Mouse (Mus musculus) granulocyte monocyte progenitor cell, adult 5-6 weeks (primary cell): ENCODE results near the gene Scd3. TPM values are rescaled to one million over a fixed set of nuclear protein-coding genes. Genes with fewer than 3 reads are reported as not detected.

Experiments
- ATAC-seq: replicated peaks from 2 replicates; pipeline ENCODE4 v1.8.0; 2016; ENCODE audit warnings: mild to moderate bottlenecking, moderate TSS enrichment, inconsistent platforms; ENCODE audit not compliant: poor library complexity, severe bottlenecking
- total RNA-seq, 2 experiments: library from RNA; stranded (forward) in 1 of 2; stranded (reverse) in 1 of 2; fragments of 200-712, 200-1000 nt in 1 of 2; fragments of >200 nt in 1 of 2; fragmentation: Nextera tagmentation in 1 of 2; gene quantifications; 2 replicates each; pipeline ENCODE4 v1.2.3; 2014 to 2017

The Scd3 gene
- total RNA-seq, 2 experiments from 2014 or later = not detected

DNA sequence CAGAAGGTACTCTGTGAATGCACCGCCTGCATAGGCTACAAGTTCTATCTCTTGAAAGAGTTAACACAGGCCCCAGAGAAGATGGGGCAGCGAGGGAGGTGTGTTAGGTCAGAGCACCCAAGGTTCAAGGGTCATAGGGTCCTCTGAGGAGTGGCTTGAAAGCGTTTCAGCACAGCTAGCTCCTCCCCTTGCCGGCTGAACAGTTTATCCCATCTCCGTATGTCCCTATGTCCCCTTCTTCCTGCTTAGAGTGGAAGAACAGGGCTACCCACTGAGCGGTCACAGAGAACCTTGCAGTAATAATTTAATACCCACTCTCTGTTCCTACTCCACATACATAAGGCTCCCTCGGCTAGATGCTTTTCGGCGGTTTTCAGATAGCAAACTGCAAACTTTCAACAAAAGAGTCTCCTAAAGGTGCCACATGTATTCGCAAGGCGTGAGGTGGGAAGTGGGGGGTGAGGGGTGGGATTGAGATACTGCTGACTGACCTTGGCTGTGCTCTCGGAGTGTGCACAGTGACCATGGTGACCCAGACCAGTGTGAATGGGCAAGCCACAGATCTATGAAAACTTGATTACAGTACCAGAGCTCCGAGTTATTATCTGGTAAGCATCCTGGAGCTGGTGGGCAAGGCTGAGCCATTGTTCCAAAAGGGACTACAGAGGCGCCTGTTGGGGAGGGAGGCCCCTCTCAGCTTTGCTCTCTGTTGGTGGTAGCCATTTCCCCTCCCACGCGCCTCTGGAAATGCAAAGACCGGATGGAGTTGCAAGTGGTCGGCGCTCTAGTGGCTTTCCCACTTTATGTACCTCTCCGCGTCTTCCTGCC, 90.1 kb downstream of the Scd3 start, which contains the start of gene Scd2:
Gene Scd2 (plus strand): TSS at position 734 of the 828 bp plus-strand sequence.
- ATAC-seq = peak; percentile 16

Other genes starting within 250 kb of the Scd3 start
- 0.28 TPM in 1 of 2 replicates, not detected in the other for gene Cpn1, start 216.7 kb upstream of the Scd3 start, total RNA-seq (2014; fragmentation: Nextera tagmentation)
- 0.47 TPM in 1 of 2 replicates, not detected in the other for gene Cpn1, start 216.7 kb upstream of the Scd3 start, total RNA-seq (2017)
- not detected in 2 replicates for gene Cyp2c23, start 174.1 kb upstream of the Scd3 start, total RNA-seq (2014; fragmentation: Nextera tagmentation)
- gene Cyp2c23, start 174.1 kb upstream of the Scd3 start, total RNA-seq (2017) = not detected in 2 replicates
- gene Erlin1, start 133.5 kb upstream of the Scd3 start, total RNA-seq (2014; fragmentation: Nextera tagmentation) = 73.4 and 78.4 TPM in 2 replicates
- gene Erlin1, start 133.5 kb upstream of the Scd3 start, total RNA-seq (2017) = 51.1 and 56.5 TPM in 2 replicates
- 45.7 and 60.9 TPM in 2 replicates for gene Chuk, start 95.8 kb upstream of the Scd3 start, total RNA-seq (2014; fragmentation: Nextera tagmentation)
- 69.8 and 71.6 TPM in 2 replicates for gene Chuk, start 95.8 kb upstream of the Scd3 start, total RNA-seq (2017)
- gene Cwf19l1, start 67.4 kb upstream of the Scd3 start, total RNA-seq (2014; fragmentation: Nextera tagmentation) = 27.7 and 44.9 TPM in 2 replicates
- gene Cwf19l1, start 67.4 kb upstream of the Scd3 start, total RNA-seq (2017) = 19.3 and 26.3 TPM in 2 replicates
- 143 and 186 TPM in 2 replicates for gene Bloc1s2, start 56.8 kb upstream of the Scd3 start, total RNA-seq (2014; fragmentation: Nextera tagmentation)
- 70.7 and 91.4 TPM in 2 replicates for gene Bloc1s2, start 56.8 kb upstream of the Scd3 start, total RNA-seq (2017)
- not detected in 2 replicates for gene Pkd2l1, start 10.8 kb upstream of the Scd3 start, total RNA-seq (2014; fragmentation: Nextera tagmentation)
- not detected in 2 replicates for gene Pkd2l1, start 10.8 kb upstream of the Scd3 start, total RNA-seq (2017)
- 91.6 and 93.4 TPM in 2 replicates for gene Scd2, start 90.4 kb downstream of the Scd3 start, total RNA-seq (2014; fragmentation: Nextera tagmentation)
- 108 and 109 TPM in 2 replicates for gene Scd2, start 90.4 kb downstream of the Scd3 start, total RNA-seq (2017)
- not detected in 2 replicates for gene Scd4, start 129.8 kb downstream of the Scd3 start, total RNA-seq (2014; fragmentation: Nextera tagmentation)
- gene Scd4, start 129.8 kb downstream of the Scd3 start, total RNA-seq (2017) = 0.22 TPM in 1 of 2 replicates, not detected in the other
- 0.41 TPM in 1 of 2 replicates, not detected in the other for gene Scd1, start 204.6 kb downstream of the Scd3 start, total RNA-seq (2014; fragmentation: Nextera tagmentation)
- not detected in 2 replicates for gene Scd1, start 204.6 kb downstream of the Scd3 start, total RNA-seq (2017)